Mouse (Mus musculus) heart, adult 2 months (tissue): ENCODE results near the gene Galm. TPM values are rescaled to one million over a fixed set of nuclear protein-coding genes. Genes with fewer than 3 reads are reported as not detected.

Experiments
- DNase-seq, 2 experiments: peaks; one replicate each; pipeline ENCODE4 v3.0.0; 2021
- H3K27ac ChIP-seq: fragments of 200-600 bp; 2 replicates; pipeline ENCODE4 v1.8.1; 2022
- H3K27me3 ChIP-seq: fragments of 200-500 bp; 2 replicates; pipeline ENCODE4 v1.6.1; 2012; ENCODE audit warnings: mild to moderate bottlenecking, low read length, inconsistent platforms, mixed read lengths; ENCODE audit not compliant: control insufficient read depth, insufficient read depth
- H3K36me3 ChIP-seq: fragments of 200-500 bp; 2 replicates; pipeline ENCODE4 v1.6.1; 2012; ENCODE audit warnings: low read length, inconsistent platforms; ENCODE audit not compliant: control insufficient read depth, insufficient read depth
- H3K4me1 ChIP-seq: fragments of 200-500 bp; 2 replicates; pipeline ENCODE4 v1.6.1; 2011; ENCODE audit warnings: low read length; ENCODE audit not compliant: control insufficient read depth, insufficient read depth
- H3K4me3 ChIP-seq: fragments of 200-600 bp; 2 replicates; pipeline ENCODE4 v1.8.1; 2022
- H3K79me2 ChIP-seq: fragments of 200-500 bp; replicated peaks from 2 replicates; pipeline ENCODE4 v1.6.1; 2012; ENCODE audit warnings: mild to moderate bottlenecking, inconsistent platforms, low read length, moderate library complexity, mixed read lengths; ENCODE audit not compliant: control insufficient read depth, insufficient read depth
- H3K9ac ChIP-seq: fragments of 200-500 bp; 2 replicates; pipeline ENCODE4 v1.6.1; 2012; ENCODE audit warnings: low read depth, mild to moderate bottlenecking, control low read depth, inconsistent platforms, low read length, mixed read lengths
- CTCF ChIP-seq: fragments of 200-600 bp; IDR thresholded peaks from 2 replicates; pipeline ENCODE4 v1.8.1; 2022; ENCODE audit warnings: antibody characterized with exemption, mild to moderate bottlenecking, moderate library complexity
- EP300 ChIP-seq: fragments of 200-500 bp; IDR thresholded peaks from 2 replicates; pipeline ENCODE4 v1.6.1; 2011; ENCODE audit warnings: low read depth, low read length, control low read depth; ENCODE audit not compliant: insufficient read depth
- POLR2A ChIP-seq: fragments of 200-500 bp; IDR thresholded peaks from 2 replicates; pipeline ENCODE4 v1.6.1; 2011; ENCODE audit warnings: mild to moderate bottlenecking, low read depth, low read length, control low read depth; ENCODE audit not compliant: insufficient read depth
- WGBS: fragments of 180-500 bp; shearing (Covaris S2); methylation state at CpG from one replicate; pipeline ENCODE4 v1.1.7; 2018; 5-methylcytosine and 5-hydroxymethylcytosine counted together
- intact Hi-C: fragments of 180-260 bp; cut with DNase I; formaldehyde crosslinking; loops from one replicate; pipeline ENCODE4 v1.15.1; 2025
- polyA plus RNA-seq: library from polyadenylated mRNA; depleted of rRNA; stranded (reverse); fragments of >200 nt; gene quantifications from 2 replicates; pipeline ENCODE4 v1.2.3, GENCODE M21; 2012
- total RNA-seq, 2 experiments: library from RNA; stranded (reverse); gene quantifications; 2 replicates each; pipeline ENCODE4 v1.2.3; 2021

Galm gene
- total and polyA plus RNA-seq, 3 experiments, result 17.9 to 19.8 (median 19.6) TPM

GRCm38 (mm10) chr17:80169792-80170191 lies 42.5 kb downstream of the Galm start:
- Histone ChIP-seq H3K36me3 (no peaks in the 10 kb centered on the region; the same call in none of the 2 replicates), H3K27ac (no peak overlapping the region), H3K27me3 (no peaks in the 10 kb centered on the region), H3K4me3 (no peak overlapping the region), H3K79me2 (no peaks in the 10 kb centered on the region), H3K4me1 (peaks cover 16% of the 10 kb centered on the region), H3K9ac (no peak overlapping the region)
- WGBS, result 94% methylated on average over 6 of the region's 6 CpGs
- DNase-seq, result no peak
- TF ChIP-seq CTCF (no peak), EP300 (no peak), POLR2A (no peak)
- intact Hi-C loops, result no loop called here

GRCm38 (mm10) chr17:80170951-80171350 lies 43.7 kb downstream of the Galm start:
- DNase-seq, result no peak
- Histone ChIP-seq H3K27ac (no peak overlapping the region), H3K36me3 (no peaks in the 10 kb centered on the region; the same call in 1 of the 2 replicates), H3K9ac (no peak overlapping the region), H3K79me2 (no peaks in the 10 kb centered on the region), H3K4me3 (no peak overlapping the region), H3K27me3 (no peaks in the 10 kb centered on the region), H3K4me1 (peaks cover 8% of the 10 kb centered on the region)
- TF ChIP-seq CTCF, result no peak
- TF ChIP-seq EP300, result no peak
- no peak for TF ChIP-seq POLR2A
- intact Hi-C loops, result no loop called here
- WGBS, result 85% methylated on average over 7 of the region's 7 CpGs

GRCm38 (mm10) chr17:80171948-80172347 lies 44.7 kb downstream of the Galm start:
- no peaks in the 10 kb centered on the region for H3K36me3 ChIP-seq
- no peak overlapping the region for H3K4me3 ChIP-seq
- DNase-seq, result no peak
- no peaks in the 10 kb centered on the region for H3K79me2 ChIP-seq
- WGBS, result 89% methylated on average over 4 of the region's 4 CpGs
- H3K27ac ChIP-seq, result no peak overlapping the region
- intact Hi-C loops, result no loop called here
- no peaks in the 10 kb centered on the region for H3K27me3 ChIP-seq
- H3K4me1 ChIP-seq, result peaks cover 7% of the 10 kb centered on the region
- H3K9ac ChIP-seq, result no peak overlapping the region
- TF ChIP-seq CTCF, result no peak
- TF ChIP-seq EP300, result no peak

- DNase-seq, result no peak
- Histone ChIP-seq H3K4me3 (no peak overlapping the region), H3K4me1 (peaks cover 5% of the 10 kb centered on the region), H3K79me2 (no peaks in the 10 kb centered on the region), H3K36me3 (no peaks in the 10 kb centered on the region), H3K27ac (no peak overlapping the region), H3K27me3 (no peaks in the 10 kb centered on the region), H3K9ac (no peak overlapping the region)
- TF ChIP-seq CTCF (no peak), POLR2A (no peak), EP300 (no peak)
- WGBS, result 54% methylated on average over 5 of the region's 5 CpGs
- intact Hi-C loops, result no loop called here
Observed at GRCm38 (mm10) chr17:80172761-80173160, 45.5 kb downstream of the Galm start.

- whole genome bisulfite sequencing, result 98% methylated on average over 2 of the region's 2 CpGs
- H3K79me2 ChIP-seq, result no peaks in the 10 kb centered on the region
- H3K27me3 ChIP-seq, result no peaks in the 10 kb centered on the region
- peaks cover 3% of the 10 kb centered on the region for H3K4me1 ChIP-seq
- TF ChIP-seq CTCF (no peak), POLR2A (no peak), EP300 (no peak)
- DNase-seq, result no peak
- H3K4me3 ChIP-seq, result no peak overlapping the region
- no peak overlapping the region for H3K9ac ChIP-seq
- H3K36me3 ChIP-seq, result no peaks in the 10 kb centered on the region
- H3K27ac ChIP-seq, result no peak overlapping the region
- intact Hi-C loops, result no loop called here
Observed at GRCm38 (mm10) chr17:80173708-80174107, 46.4 kb downstream of the Galm start.

- intact Hi-C loops, result no loop called here
- Histone ChIP-seq H3K4me1 (peaks cover 3% of the 10 kb centered on the region), H3K79me2 (no peaks in the 10 kb centered on the region), H3K4me3 (no peak overlapping the region), H3K36me3 (no peaks in the 10 kb centered on the region), H3K27me3 (no peaks in the 10 kb centered on the region), H3K27ac (no peak overlapping the region), H3K9ac (no peak overlapping the region)
- WGBS, result 73% methylated on average over 3 of the region's 3 CpGs
- TF ChIP-seq CTCF (no peak), POLR2A (no peak), EP300 (no peak)
- DNase-seq, result no peak
Observed at GRCm38 (mm10) chr17:80174146-80174545, 46.9 kb downstream of the Galm start.
